Mouse (Mus musculus): Measurements from ENCODE around the gene Pcbp3.

Gene Pcbp3

GRCm38 (mm10) chr10:76844365-76844764, 117.3 kb downstream of the Pcbp3 start:
- no peak for DNase-seq

GRCm38 (mm10) chr10:76842087-76842486, 119.6 kb downstream of the Pcbp3 start:
- DNase-seq, result no peak

DNA sequence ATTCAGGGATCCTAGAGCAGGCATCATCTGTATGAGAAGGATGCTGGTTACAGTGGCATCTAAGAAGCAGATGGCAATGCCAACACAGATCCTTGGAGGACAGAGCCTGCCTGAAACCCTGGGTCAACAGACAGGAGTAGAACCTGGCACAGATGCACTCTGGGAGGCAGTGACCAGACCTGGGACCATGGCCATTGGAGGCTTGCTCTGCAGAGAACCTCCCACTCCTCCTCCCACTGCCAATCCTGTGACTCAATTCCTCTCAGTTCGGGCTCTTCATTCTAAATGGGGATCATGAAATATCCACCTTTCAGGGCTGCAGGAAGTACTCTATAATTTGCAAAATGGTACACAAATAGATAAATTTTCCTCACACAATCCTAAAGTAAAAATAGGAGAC, 120.5 kb downstream of the Pcbp3 start:
- no peak for DNase-seq

DNA sequence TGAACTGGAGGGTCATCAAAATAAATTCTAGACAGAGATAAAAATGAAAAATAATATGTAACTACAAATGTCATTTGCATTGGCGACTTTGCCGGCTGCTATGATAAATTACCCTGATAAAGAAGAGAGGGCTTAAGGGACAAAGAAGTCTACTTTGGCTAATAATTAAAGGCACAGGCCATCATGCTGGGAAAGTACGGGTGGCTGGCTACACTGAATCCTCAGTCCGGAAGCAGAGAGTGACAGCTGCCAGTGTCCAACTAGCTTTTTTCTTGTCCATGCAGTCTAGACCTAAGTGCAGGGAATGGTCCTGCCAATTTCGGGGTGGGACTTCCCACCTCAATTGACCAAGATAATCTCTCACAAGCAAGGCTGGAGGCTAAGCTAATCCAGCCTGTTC, 121.1 kb downstream of the Pcbp3 start:
- DNase-seq, result no peak

- peak; percentile 62 to 67 for DNase-seq
These were observed 126.0 kb downstream of the Pcbp3 start for GRCm38 (mm10) chr10:76835497-76836357.

DNA sequence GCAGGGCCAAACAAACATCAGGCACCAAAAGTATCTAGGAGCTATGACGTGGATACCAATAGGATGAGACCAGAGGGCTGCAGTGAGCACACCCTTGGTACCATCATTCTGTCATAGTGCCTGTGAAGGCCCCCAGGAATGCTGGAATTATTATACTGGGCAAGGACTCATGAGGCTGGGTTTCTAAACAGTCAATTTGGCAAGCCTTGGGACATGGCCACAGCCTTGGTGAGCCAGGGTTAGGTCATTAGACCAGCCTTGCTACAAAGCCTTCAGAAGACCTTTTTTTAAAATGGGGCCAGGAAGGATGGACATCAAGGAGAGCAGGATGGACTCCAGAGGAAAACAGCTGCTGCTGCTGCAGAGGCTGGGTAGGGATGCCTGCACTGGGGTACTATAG, 128.8 kb downstream of the Pcbp3 start:
- no peak for DNase-seq

GRCm38 (mm10) chr10:76831915-76832314, 129.8 kb downstream of the Pcbp3 start:
- DNase-seq, result no peak

- DNase-seq, result no peak
These were observed 130.5 kb downstream of the Pcbp3 start for GRCm38 (mm10) chr10:76831151-76831550.

DNA sequence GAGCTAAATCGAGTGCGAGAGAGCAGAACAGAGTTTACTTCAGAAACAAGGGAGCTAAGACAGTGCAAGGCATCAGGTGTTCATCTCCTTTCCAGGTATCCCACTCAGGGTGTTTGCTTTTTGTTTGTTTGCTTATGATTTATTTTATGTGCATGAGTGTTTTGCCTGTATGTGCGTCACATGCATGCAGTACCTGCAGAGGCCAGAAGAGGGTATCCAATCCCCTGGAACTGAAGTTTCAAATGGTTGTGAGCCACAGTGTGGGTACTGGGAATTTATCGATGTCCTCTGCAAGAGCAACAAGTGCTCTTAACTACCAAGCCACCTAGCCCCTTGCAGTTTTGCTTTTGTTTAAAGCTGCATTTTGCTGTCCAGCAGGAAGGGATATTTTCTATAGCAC, 132.8 kb downstream of the Pcbp3 start:
- DNase-seq, result no peak

- no peak for DNase-seq
These were observed 139.0 kb downstream of the Pcbp3 start for GRCm38 (mm10) chr10:76822698-76823097.

GRCm38 (mm10) chr10:76819321-76819720, 142.4 kb downstream of the Pcbp3 start:
- no peak for DNase-seq

DNA sequence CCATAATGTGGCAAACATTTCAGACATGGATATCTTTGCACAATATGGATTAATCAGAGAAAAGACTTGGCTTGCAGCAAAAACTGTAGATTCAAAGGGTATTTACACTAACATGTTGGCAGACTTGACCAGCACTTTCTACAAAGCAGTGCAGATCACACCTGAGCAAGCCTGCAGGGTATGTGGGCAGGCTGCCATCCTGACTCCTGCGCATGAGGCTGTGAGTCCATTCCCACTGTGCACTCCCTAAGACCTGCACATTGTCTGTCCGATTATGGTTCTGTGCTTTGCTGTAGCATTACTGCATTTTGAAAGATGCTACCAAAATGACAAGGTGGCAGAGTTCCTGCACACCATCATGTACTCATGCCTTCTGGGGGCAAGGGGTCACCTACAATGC, 143.3 kb downstream of the Pcbp3 start:
- no peak for DNase-seq

- DNase-seq, result no peak
These were observed 144.8 kb downstream of the Pcbp3 start for GRCm38 (mm10) chr10:76816930-76817329.

DNA sequence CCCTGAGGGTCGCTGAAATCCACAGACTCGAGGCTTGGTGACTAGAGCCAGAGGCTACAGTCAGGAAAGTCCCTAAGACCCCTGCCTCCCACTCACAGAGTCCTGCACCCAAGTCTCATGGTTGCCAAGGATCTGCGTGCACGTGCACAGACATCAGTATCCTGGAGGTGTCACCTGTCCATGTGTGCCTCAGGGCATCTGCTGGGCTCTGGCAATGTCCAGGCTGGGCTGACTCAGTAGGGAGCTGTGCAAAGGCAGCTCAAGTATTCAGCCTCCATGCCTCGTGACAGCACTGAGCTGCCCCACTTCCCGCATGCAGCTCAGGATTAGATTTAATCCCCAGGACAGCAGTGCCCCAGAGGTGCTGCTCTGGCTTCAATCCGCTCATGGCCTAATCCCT, 145.3 kb downstream of the Pcbp3 start:
- no peak for DNase-seq

- DNase-seq, result no peak
These were observed 146.2 kb downstream of the Pcbp3 start for GRCm38 (mm10) chr10:76815481-76815880.

- DNase-seq, result no peak
These were observed 146.9 kb downstream of the Pcbp3 start for GRCm38 (mm10) chr10:76814811-76815210.

GRCm38 (mm10) chr10:76809916-76810660, 151.6 kb downstream of the Pcbp3 start:
- no peak for DNase-seq

DNA sequence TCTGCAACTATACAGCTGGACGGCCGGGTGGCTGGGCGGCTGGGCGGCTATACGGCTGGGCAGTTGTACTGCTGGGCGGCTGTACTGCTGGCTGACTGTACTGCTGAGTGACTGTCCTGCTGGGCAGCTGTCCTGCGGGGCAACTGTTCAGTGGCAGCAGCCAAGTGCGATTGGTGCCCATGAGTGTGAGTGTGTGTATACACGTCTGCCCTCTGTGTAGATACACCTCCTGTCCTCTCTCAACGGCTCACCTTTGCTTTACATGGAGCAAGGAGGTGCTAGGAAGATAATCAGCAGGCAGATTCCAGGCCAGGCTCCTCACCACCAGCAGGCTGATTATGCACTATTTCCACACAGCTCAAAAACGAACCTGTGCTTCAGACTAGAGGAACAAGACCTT, 152.2 kb downstream of the Pcbp3 start:
- no peak for DNase-seq

DNA sequence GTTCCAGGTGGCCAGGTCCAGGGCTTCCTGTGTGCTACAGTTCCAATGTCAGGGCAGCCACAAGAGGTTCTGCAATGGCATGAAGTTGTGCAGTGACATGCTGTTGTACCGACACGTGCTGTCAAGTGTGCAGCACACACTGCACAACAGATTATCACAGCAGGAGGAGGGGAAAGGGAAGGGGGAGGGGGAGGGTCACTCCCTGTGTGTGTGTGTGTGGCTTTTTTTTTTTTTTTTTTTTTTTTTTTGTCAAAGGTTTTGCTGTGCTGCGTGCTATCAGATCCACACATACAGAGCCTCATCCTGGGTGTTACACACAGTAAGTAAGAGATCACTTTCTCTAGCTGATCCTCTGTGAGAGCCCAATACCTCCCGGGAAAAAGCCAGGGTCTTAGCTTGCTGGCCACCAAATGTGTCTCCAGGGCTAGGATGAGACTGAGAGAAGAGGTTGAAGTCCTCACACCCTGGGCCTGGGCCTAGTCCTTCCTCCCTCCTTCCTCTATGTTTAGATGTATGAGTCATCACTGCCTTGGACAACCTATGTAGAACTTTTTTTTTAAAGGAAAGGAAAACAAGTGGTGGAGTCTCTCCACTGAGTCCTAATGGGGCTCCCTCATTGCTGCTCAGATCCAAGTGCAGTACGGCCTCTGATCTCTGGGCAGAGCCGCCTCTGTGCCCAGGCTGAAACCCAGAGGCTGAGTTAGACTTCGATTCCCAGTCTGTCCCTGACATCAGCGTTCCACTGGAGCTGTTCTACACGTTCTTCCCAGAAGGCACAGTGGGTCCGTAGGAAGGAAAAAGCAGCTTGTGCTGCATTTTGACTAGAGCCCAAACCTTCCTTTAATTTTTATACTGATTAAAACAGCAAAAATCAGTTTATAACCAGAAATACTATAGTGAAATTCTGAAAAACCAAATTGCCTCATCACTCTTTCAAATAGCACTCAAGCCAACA, 153.0 kb downstream of the Pcbp3 start:
- DNase-seq, result no peak

DNA sequence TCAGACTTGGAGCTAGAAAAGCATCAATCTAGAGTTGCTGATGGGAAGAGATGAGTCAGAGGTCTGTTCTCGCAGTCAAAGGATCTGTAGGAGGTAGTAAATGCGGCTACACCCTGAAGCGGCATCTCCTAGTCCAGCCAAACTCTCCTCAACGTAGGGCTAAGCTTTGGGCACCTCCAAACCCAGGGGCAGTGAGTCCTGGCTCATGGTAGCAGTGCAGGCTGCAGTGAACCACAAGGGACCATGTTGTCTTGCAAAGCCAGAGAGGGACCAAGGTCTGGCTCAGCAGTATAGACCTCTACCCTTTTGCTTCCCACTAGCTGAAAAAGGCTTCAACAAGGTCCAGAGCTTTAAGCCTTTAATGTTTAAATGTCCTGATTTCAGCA, 159.2 kb downstream of the Pcbp3 start:
- DNase-seq, result no peak

DNA sequence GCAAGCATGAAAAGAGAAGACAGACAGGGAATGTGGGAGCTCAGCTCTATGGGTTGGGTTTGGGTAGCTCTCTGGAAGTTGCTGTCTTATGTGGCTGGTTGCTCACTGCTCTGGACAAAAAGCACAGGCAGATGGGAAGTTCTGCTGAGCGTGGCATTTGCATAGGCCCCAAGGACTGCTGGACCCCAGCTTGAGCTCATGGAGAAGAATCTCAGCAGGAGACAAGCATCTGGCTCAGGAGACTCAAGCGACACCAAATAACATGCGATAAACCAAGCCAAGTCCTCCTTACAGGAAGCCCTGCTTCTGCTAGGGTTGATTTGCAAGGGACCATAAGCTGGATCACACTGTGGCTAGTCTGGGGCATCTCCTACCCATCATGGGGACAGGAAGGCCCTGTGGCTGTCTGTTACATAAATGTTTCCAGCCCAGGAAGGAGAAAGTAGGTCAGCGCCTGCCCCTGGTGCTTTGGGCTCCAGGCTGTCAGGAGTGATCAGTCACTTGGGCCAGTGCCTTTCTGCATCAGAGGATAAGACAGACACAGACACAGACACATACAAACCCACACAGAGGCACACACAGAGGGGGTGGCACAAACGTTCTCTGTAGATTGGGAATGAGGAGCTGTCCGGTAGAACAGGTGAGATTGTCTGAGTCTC, 159.7 kb downstream of the Pcbp3 start:
- DNase-seq, result peak in 1 of 2 experiments; percentile 8

GRCm38 (mm10) chr10:76801237-76801641, 160.4 kb downstream of the Pcbp3 start:
- DNase-seq, result no peak

Measured in lung, adult 18-20 months (tissue).